Mouse (Mus musculus) MEL (cell line): ENCODE data around the gene Ryr3.

Experiments
- GABPA ChIP-seq: IDR thresholded peaks from 2 replicates; pipeline ENCODE4 v1.6.1; 2012; ENCODE audit warnings: low read depth, mild to moderate bottlenecking, inconsistent platforms, low read length, improper control_type of control experiment, moderate library complexity
- GATA1 ChIP-seq: IDR thresholded peaks from 2 replicates; pipeline ENCODE4 v1.6.1; 2011; ENCODE audit warnings: low read depth, low read length, improper control_type of control experiment
- POLR2A ChIP-seq, 2 experiments: IDR thresholded peaks; 2 replicates each; pipeline ENCODE4 v1.6.1; 2011 to 2012; ENCODE audit warnings: low read length in 2 of 2, mild to moderate bottlenecking in 2 of 2, control low read depth in 1 of 2, improper control_type of control experiment in 1 of 2, low read depth in 1 of 2, moderate library complexity in 1 of 2; ENCODE audit not compliant: control insufficient read depth in 1 of 2, insufficient read depth in 1 of 2, poor library complexity in 1 of 2
- SIN3A ChIP-seq: IDR thresholded peaks from 2 replicates; pipeline ENCODE4 v1.6.1; 2012; ENCODE audit warnings: low read length, improper control_type of control experiment, inconsistent platforms

DNA sequence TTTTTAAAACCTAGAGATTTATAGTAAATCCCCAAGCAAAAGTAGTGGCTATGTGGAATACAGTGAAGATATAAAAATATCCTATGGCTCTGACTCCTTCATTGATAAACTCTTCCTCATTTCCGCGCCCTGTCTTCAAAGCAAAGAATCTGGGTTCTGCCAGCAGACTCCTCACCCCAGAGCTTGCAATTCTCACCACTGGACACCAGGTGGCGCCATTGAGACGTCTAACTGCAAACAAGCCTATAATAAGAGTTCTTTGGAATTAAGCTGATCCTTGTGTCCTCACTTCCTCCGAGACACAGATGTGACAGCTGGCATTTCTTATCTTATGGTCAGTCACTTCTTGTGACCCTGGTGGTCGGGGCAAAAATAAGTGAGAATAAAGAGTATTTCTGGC, 442.1 kb downstream of the Ryr3 start:
- TF ChIP-seq GATA1 (no peak), SIN3A (no peak), POLR2A (IDR thresholded peaks at IDR 0.05; ENCODE audit: control insufficient read depth in 1 of 2, insufficient read depth in 1 of 2, low read depth in 1 of 2, low read length in 2 of 2, poor library complexity in 1 of 2) (no peak), GABPA (no peak)
